Mouse (Mus musculus): ENCODE results near the gene Dhrs2. TPM values are rescaled to one million over a fixed set of nuclear protein-coding genes. Genes with fewer than 3 reads are reported as not detected.

Dhrs2 gene
- polyA plus RNA-seq, 1 experiment from 2014 or later: 0.18 TPM

DNA sequence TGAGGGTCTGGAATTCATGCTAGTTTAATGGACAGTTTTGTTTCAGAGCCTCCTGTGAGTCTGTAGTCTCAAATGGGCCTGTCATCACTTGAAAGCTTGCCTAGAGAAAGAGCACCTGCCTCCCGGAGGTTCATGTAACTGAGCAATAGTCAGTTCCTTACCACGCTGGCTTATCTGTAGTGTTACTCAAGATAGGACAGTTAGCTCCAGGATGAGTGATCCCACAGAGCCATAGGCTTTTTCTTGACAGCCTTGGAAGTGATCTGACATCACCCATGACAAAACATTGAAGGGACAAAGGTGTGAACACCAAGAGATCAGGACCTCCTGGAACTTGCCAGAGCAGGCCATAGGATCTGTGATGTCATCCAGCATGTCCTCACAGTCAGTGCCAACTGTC lies 23.6 kb upstream of the Dhrs2 start:
- H3K27ac ChIP-seq (replicated peaks): no peak overlapping the region
- no peak overlapping the region for H3K4me3 ChIP-seq (ENCODE audit: low read depth, low read length)
- DNase-seq (ENCODE audit: low spot score): no peak
- H3K4me1 ChIP-seq (replicated peaks; ENCODE audit: control insufficient read depth, insufficient read depth): no peaks in the 10 kb centered on the region
- no peaks in the 10 kb centered on the region for H3K27me3 ChIP-seq (ENCODE audit: control insufficient read depth, insufficient read depth, low read length)
- no peaks in the 10 kb centered on the region for H3K36me3 ChIP-seq (ENCODE audit: control insufficient read depth, insufficient read depth, low read length)
- H3K9ac ChIP-seq (ENCODE audit: low read length): no peak overlapping the region
- WGBS: 78% methylated on average over 2 of the region's 2 CpGs
- H3K9me3 ChIP-seq (ENCODE audit: control insufficient read depth, low read length): no peaks in the 10 kb centered on the region
- H3K4me2 ChIP-seq (replicated peaks; ENCODE audit: low read depth): no peak overlapping the region
- TF ChIP-seq CTCF (IDR thresholded peaks at IDR 0.05; ENCODE audit: low read depth) (no peak), EP300 (optimal IDR thresholded peaks at IDR 0.05) (no peak)
- ATAC-seq (ENCODE audit: low FRiP score, low TSS enrichment): no peak

DNA sequence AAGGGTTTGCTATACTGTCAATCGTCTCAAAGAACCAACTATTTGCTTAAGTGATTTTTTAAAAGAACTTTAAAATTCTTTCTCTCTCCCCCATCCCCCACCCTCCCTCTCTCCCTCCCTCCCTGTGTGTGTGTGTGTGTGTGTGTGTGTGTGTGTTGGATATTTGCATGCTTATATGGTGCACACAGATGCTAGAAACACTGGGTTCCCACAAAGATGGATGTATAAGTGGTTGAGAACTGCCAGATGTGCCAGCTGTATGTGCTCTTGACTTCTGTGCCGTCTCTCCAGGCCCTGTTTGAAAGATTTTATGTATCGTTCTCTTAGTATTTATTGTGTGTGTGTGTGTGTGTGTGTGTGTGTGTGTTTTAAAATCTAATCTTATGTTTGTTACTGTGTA lies 17.3 kb upstream of the Dhrs2 start:
- H3K9me3 ChIP-seq (ENCODE audit: control insufficient read depth, low read length): no peaks in the 10 kb centered on the region
- no peak overlapping the region for H3K9ac ChIP-seq (ENCODE audit: low read length)
- no peak overlapping the region for H3K4me3 ChIP-seq (ENCODE audit: low read depth, low read length)
- DNase-seq (ENCODE audit: low spot score) (no peak), ATAC-seq (ENCODE audit: low FRiP score, low TSS enrichment) (no peak)
- no peaks in the 10 kb centered on the region for H3K27me3 ChIP-seq (ENCODE audit: control insufficient read depth, insufficient read depth, low read length)
- no peaks in the 10 kb centered on the region for H3K4me1 ChIP-seq (replicated peaks; ENCODE audit: control insufficient read depth, insufficient read depth)
- H3K36me3 ChIP-seq (ENCODE audit: control insufficient read depth, insufficient read depth, low read length): no peaks in the 10 kb centered on the region
- H3K4me2 ChIP-seq (replicated peaks; ENCODE audit: low read depth): no peak overlapping the region
- 34% methylated on average over 3 of the region's 3 CpGs for WGBS
- H3K27ac ChIP-seq (replicated peaks): no peak overlapping the region
- TF ChIP-seq CTCF (IDR thresholded peaks at IDR 0.05; ENCODE audit: low read depth): no peak
- no peak for TF ChIP-seq EP300 (optimal IDR thresholded peaks at IDR 0.05)

DNA sequence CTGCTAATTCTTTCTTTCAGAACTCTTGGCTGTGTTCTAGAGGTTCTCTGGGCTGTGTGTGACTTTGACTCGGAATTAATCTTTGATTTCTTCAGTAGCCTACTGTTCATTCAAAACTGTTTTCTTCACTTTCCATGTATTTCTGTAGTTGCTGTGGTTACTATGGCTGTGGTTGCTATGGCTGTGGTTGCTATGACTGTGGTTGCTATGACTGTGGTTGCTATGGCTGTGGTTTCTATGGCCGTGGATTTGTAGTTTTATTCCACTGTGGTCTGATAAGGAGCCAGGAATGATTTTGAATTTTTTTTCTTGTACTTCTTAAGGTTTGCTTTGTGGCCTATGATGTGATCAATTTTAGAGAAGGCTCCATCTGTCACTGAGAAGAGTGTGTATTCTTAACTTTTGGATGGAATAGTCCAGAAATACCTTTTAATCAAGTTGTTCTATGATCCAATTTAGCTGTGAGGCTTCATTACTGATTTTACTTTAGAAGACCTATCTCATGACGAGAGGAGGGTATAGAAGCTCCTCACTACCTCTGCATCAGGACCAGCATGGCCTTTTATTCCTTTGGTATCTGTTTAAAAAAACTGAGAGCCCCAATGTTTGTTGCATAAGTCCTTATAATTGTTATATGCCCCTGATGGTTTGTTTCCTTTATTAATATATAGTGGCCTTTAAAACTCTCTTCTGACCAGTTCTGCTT lies 16.6 kb upstream of the Dhrs2 start:
- Histone ChIP-seq H3K9ac (ENCODE audit: low read length) (no peak overlapping the region), H3K27ac (replicated peaks) (no peak overlapping the region), H3K4me1 (replicated peaks; ENCODE audit: control insufficient read depth, insufficient read depth) (no peaks in the 10 kb centered on the region), H3K4me2 (replicated peaks; ENCODE audit: low read depth) (no peak overlapping the region), H3K4me3 (ENCODE audit: low read depth, low read length) (no peak overlapping the region), H3K36me3 (ENCODE audit: control insufficient read depth, insufficient read depth, low read length) (no peaks in the 10 kb centered on the region), H3K9me3 (ENCODE audit: control insufficient read depth, low read length) (no peaks in the 10 kb centered on the region), H3K27me3 (ENCODE audit: control insufficient read depth, insufficient read depth, low read length) (no peaks in the 10 kb centered on the region)
- 44% methylated on average over 3 of the region's 3 CpGs for WGBS
- TF ChIP-seq CTCF (IDR thresholded peaks at IDR 0.05; ENCODE audit: low read depth) (no peak), EP300 (optimal IDR thresholded peaks at IDR 0.05) (no peak)
- DNase-seq (ENCODE audit: low spot score) (no peak), ATAC-seq (ENCODE audit: low FRiP score, low TSS enrichment) (no peak)

DNA sequence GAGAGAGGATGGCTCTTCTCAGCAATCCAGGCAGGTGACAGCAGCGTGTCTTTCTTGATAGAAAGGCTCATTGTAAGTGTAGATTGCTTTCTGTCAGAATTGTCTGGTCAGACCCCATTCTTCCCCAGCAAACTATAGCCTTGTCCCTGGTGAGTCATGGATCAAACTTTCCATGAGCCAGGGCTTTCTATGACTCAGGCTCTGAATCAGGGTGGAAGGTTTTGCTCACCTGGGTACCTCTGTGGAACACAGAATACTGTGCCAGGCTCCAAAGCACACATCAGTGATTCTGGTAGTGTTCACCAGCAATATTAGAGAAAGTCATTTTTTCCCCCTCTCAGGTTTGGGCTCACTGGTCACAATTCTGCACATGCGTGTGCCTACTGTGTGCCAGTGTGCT lies 13.5 kb upstream of the Dhrs2 start:
- Histone ChIP-seq H3K4me2 (replicated peaks; ENCODE audit: low read depth) (no peak overlapping the region), H3K36me3 (ENCODE audit: control insufficient read depth, insufficient read depth, low read length) (no peaks in the 10 kb centered on the region), H3K4me1 (replicated peaks; ENCODE audit: control insufficient read depth, insufficient read depth) (no peaks in the 10 kb centered on the region), H3K27ac (replicated peaks) (no peak overlapping the region), H3K4me3 (ENCODE audit: low read depth, low read length) (no peak overlapping the region), H3K9ac (ENCODE audit: low read length) (no peak overlapping the region), H3K27me3 (ENCODE audit: control insufficient read depth, insufficient read depth, low read length) (no peaks in the 10 kb centered on the region), H3K9me3 (ENCODE audit: control insufficient read depth, low read length) (no peaks in the 10 kb centered on the region)
- 82% methylated on average over 2 of the region's 2 CpGs for WGBS
- ATAC-seq (ENCODE audit: low FRiP score, low TSS enrichment) (no peak), DNase-seq (ENCODE audit: low spot score) (no peak)
- TF ChIP-seq EP300 (optimal IDR thresholded peaks at IDR 0.05) (no peak), CTCF (IDR thresholded peaks at IDR 0.05; ENCODE audit: low read depth) (no peak)

DNA sequence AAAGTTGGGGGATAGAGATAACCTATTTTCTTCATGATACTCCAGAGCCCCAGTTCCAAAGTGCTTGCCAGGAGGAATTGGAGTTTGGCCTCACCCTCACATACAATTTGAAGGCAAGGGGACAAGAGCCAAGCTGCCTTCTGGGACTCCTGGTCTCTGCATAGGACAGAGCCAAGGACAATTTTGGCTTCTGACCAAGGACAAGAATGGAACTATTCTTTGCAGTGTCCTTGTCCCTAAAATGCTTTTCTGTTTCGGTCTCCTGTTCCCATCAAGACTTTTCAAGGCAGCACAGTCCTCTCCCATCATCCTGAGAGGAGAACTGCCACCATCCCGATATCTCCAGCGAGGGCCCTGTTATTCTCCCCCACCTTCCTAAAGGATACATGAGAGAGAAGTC lies 8.2 kb upstream of the Dhrs2 start:
- no peak for ATAC-seq (ENCODE audit: low FRiP score, low TSS enrichment)
- no peaks in the 10 kb centered on the region for H3K4me1 ChIP-seq (replicated peaks; ENCODE audit: control insufficient read depth, insufficient read depth)
- H3K4me2 ChIP-seq (replicated peaks; ENCODE audit: low read depth): no peak overlapping the region
- no peaks in the 10 kb centered on the region for H3K36me3 ChIP-seq (ENCODE audit: control insufficient read depth, insufficient read depth, low read length)
- no peak for DNase-seq (ENCODE audit: low spot score)
- H3K27me3 ChIP-seq (ENCODE audit: control insufficient read depth, insufficient read depth, low read length): no peaks in the 10 kb centered on the region
- WGBS: 84% methylated on average over 3 of the region's 3 CpGs
- no peak for TF ChIP-seq CTCF (IDR thresholded peaks at IDR 0.05; ENCODE audit: low read depth)
- TF ChIP-seq EP300 (optimal IDR thresholded peaks at IDR 0.05): no peak
- H3K4me3 ChIP-seq (ENCODE audit: low read depth, low read length): no peak overlapping the region
- H3K9ac ChIP-seq (ENCODE audit: low read length): no peak overlapping the region
- no peak overlapping the region for H3K27ac ChIP-seq (replicated peaks)
- no peaks in the 10 kb centered on the region for H3K9me3 ChIP-seq (ENCODE audit: control insufficient read depth, low read length)

DNA sequence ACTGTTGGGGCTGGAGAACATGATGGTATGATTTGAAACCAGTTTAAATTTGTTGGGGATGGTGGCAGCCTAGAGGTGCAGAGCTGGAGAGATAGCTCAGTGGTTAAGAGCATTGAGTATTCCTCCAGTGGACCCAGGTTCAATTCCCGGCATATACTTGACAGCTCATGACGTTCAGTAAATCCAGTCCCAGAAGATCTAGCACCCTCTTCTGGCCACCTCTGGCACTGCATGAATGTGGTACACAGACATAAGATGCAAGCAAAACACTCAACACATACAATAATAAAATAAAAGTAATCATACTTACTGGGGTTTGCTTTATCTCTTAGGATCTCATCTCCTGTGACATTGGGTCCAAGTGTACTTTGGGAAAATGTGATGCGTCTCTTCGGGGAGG lies 7.3 kb upstream of the Dhrs2 start:
- no peak overlapping the region for H3K4me3 ChIP-seq (ENCODE audit: low read depth, low read length)
- no peak for ATAC-seq (ENCODE audit: low FRiP score, low TSS enrichment)
- peak; percentile 55 for DNase-seq (ENCODE audit: low spot score)
- H3K4me2 ChIP-seq (replicated peaks; ENCODE audit: low read depth): no peak overlapping the region
- no peaks in the 10 kb centered on the region for H3K36me3 ChIP-seq (ENCODE audit: control insufficient read depth, insufficient read depth, low read length)
- H3K27me3 ChIP-seq (ENCODE audit: control insufficient read depth, insufficient read depth, low read length): no peaks in the 10 kb centered on the region
- no peak for TF ChIP-seq EP300 (optimal IDR thresholded peaks at IDR 0.05)
- peak; percentile 71 for TF ChIP-seq CTCF (IDR thresholded peaks at IDR 0.05; ENCODE audit: low read depth)
- no peaks in the 10 kb centered on the region for H3K9me3 ChIP-seq (ENCODE audit: control insufficient read depth, low read length)
- no peaks in the 10 kb centered on the region for H3K4me1 ChIP-seq (replicated peaks; ENCODE audit: control insufficient read depth, insufficient read depth)
- WGBS: 56% methylated on average over 4 of the region's 4 CpGs
- H3K9ac ChIP-seq (ENCODE audit: low read length): no peak overlapping the region
- H3K27ac ChIP-seq (replicated peaks): no peak overlapping the region

Measured in stomach, postnatal 0 days (tissue).